Mouse (Mus musculus) neural tube, embryonic 12.5 days (tissue): ENCODE measurements around the gene Asna1. TPM values are rescaled to one million over a fixed set of nuclear protein-coding genes. Genes with fewer than 3 reads are reported as not detected.

Experiments
- ATAC-seq: fragments of 200-750 bp; cut with Nextera tagmentation; 2 replicates; pipeline ENCODE4 v1.8.0; 2017; ENCODE audit warnings: low read depth, mild to moderate bottlenecking, moderate TSS enrichment, moderate library complexity; ENCODE audit not compliant: low FRiP score
- H3K27ac ChIP-seq: fragments of 300-500 bp; sonication (generic); 2 replicates; pipeline ENCODE4 v1.5.1; 2016
- H3K27me3 ChIP-seq: fragments of 300-500 bp; sonication (generic); replicated peaks from 2 replicates; pipeline ENCODE4 v1.6.1; 2016; ENCODE audit warnings: mild to moderate bottlenecking
- H3K36me3 ChIP-seq: fragments of 300-500 bp; sonication (generic); 2 replicates; pipeline ENCODE4 v1.6.1; 2016; ENCODE audit warnings: mild to moderate bottlenecking
- H3K4me1 ChIP-seq: fragments of 300-500 bp; sonication (generic); 2 replicates; pipeline ENCODE4 v1.6.1; 2016
- H3K4me2 ChIP-seq: fragments of 300-500 bp; sonication (generic); replicated peaks from 2 replicates; pipeline ENCODE4 v1.6.1; 2016; ENCODE audit warnings: mild to moderate bottlenecking
- H3K4me3 ChIP-seq: fragments of 300-500 bp; sonication (generic); 2 replicates; pipeline ENCODE4 v1.5.1; 2016
- H3K9ac ChIP-seq: fragments of 300-500 bp; sonication (generic); 2 replicates; pipeline ENCODE4 v1.6.1; 2016; ENCODE audit warnings: mild to moderate bottlenecking
- H3K9me3 ChIP-seq: fragments of 300-500 bp; sonication (generic); 2 replicates; pipeline ENCODE4 v1.6.1; 2016; ENCODE audit warnings: mild to moderate bottlenecking
- WGBS: fragments of 180-500 bp; shearing (Covaris S2); methylation state at CpG from one replicate; pipeline ENCODE4 v1.1.7; 2016; 5-methylcytosine and 5-hydroxymethylcytosine counted together
- polyA plus RNA-seq: library from polyadenylated mRNA; unstranded; fragments of >200 nt; fragmentation: Nextera tagmentation; extraction: Ambion mirVana; gene quantifications from 2 replicates; pipeline ENCODE4 v1.2.1, GENCODE M21; 2016

Gene Asna1
- polyA plus RNA-seq, 1 experiment from 2014 or later = 144 TPM

GRCm38 (mm10) chr8:85032622-85033311 is 7.7 kb upstream of the Asna1 start:
- peaks cover 46% of the 10 kb centered on the region for H3K36me3 ChIP-seq

GRCm38 (mm10) chr8:85029271-85029670 is 4.2 kb upstream of the Asna1 start:
- no peak overlapping the region for H3K4me3 ChIP-seq
- 89% methylated on average over 14 of the region's 14 CpGs for WGBS
- H3K9ac ChIP-seq = 0 out of 2 replicates have a peak overlapping the region, but pooled peaks have one; percentile 3
- peaks cover 31% of the 10 kb centered on the region for H3K4me1 ChIP-seq
- H3K36me3 ChIP-seq = peaks cover 46% of the 10 kb centered on the region
- no peaks in the 10 kb centered on the region for H3K27me3 ChIP-seq
- no peak for ATAC-seq
- H3K4me2 ChIP-seq = peak overlapping the region; percentile 98; the same call in 1 of the 2 replicates
- no peaks in the 10 kb centered on the region for H3K9me3 ChIP-seq
- H3K27ac ChIP-seq = no peak overlapping the region

More at GRCm38 (mm10) chr8:85032622-85033311, 7.7 kb upstream of the Asna1 start:
- H3K27ac ChIP-seq = no peak overlapping the region
- H3K4me3 ChIP-seq = no peak overlapping the region
- WGBS = 88% methylated on average over 4 of the region's 4 CpGs
- H3K4me1 ChIP-seq = peaks cover 30% of the 10 kb centered on the region
- H3K4me2 ChIP-seq = no peak overlapping the region
- no peaks in the 10 kb centered on the region for H3K27me3 ChIP-seq
- H3K9ac ChIP-seq = no peak overlapping the region
- no peaks in the 10 kb centered on the region for H3K9me3 ChIP-seq
- no peak for ATAC-seq

- no peak overlapping the region for H3K27ac ChIP-seq
- H3K4me2 ChIP-seq = peak overlapping the region; percentile 98
- peaks cover 38% of the 10 kb centered on the region for H3K4me1 ChIP-seq
- 39% methylated on average over 2 of the region's 2 CpGs for WGBS
- ATAC-seq = no peak
- H3K9ac ChIP-seq = peak overlapping the region; percentile 99
- no peaks in the 10 kb centered on the region for H3K27me3 ChIP-seq
- peak overlapping the region; percentile 100 for H3K4me3 ChIP-seq
- H3K36me3 ChIP-seq = peaks cover 47% of the 10 kb centered on the region
- H3K9me3 ChIP-seq = no peaks in the 10 kb centered on the region
Measured at GRCm38 (mm10) chr8:85027922-85028321, 2.8 kb upstream of the Asna1 start.

- no peak for ATAC-seq
- Histone ChIP-seq H3K27ac (peak overlapping the region; percentile 50; the same call in 1 of the 2 replicates), H3K4me1 (peaks cover 38% of the 10 kb centered on the region), H3K36me3 (peaks cover 47% of the 10 kb centered on the region), H3K4me3 (peak overlapping the region; percentile 100), H3K9me3 (no peaks in the 10 kb centered on the region), H3K9ac (peak overlapping the region; percentile 99), H3K4me2 (peak overlapping the region; percentile 98), H3K27me3 (no peaks in the 10 kb centered on the region)
- WGBS = under 1% methylated on average over 13 of the region's 13 CpGs
Measured at GRCm38 (mm10) chr8:85027516-85027855, 2.4 kb upstream of the Asna1 start.

GRCm38 (mm10) chr8:85026670-85027515 is 1.8 kb upstream of the Asna1 start, which contains the start of gene Trir:
Gene Trir (plus strand): TSS chr8:85026823.
- under 1% methylated on average over 75 of the region's 75 CpGs for WGBS
- Histone ChIP-seq H3K27me3 (no peaks in the 10 kb centered on the region), H3K9ac (peak within 1 kb of the TSS; percentile 99), H3K4me2 (peak within 1 kb of the TSS; percentile 98), H3K9me3 (no peaks in the 10 kb centered on the region), H3K27ac (peak within 1 kb of the TSS; percentile 50; the same call in 1 of the 2 replicates), H3K36me3 (peaks cover 48% of the 10 kb centered on the region), H3K4me3 (peak within 1 kb of the TSS; percentile 100), H3K4me1 (peaks cover 38% of the 10 kb centered on the region)
- ATAC-seq = peak; percentile 75

GRCm38 (mm10) chr8:85023846-85024245 is 1.2 kb downstream of the Asna1 start:
- no peak for ATAC-seq
- Histone ChIP-seq H3K36me3 (peaks cover 50% of the 10 kb centered on the region), H3K4me2 (peak overlapping the region; percentile 98), H3K27ac (no peak overlapping the region), H3K27me3 (no peaks in the 10 kb centered on the region), H3K9ac (no peak overlapping the region), H3K4me1 (peaks cover 34% of the 10 kb centered on the region), H3K4me3 (0 out of 2 replicates have a peak overlapping the region, but pooled peaks have one; percentile 76), H3K9me3 (no peaks in the 10 kb centered on the region)
- 90% methylated on average over 3 of the region's 3 CpGs for WGBS

- no peak for ATAC-seq
- H3K4me2 ChIP-seq = no peak overlapping the region
- H3K27ac ChIP-seq = no peak overlapping the region
- no peaks in the 10 kb centered on the region for H3K27me3 ChIP-seq
- H3K4me3 ChIP-seq = no peak overlapping the region
- 96% methylated on average over 3 of the region's 3 CpGs for WGBS
- H3K9ac ChIP-seq = no peak overlapping the region
- no peaks in the 10 kb centered on the region for H3K9me3 ChIP-seq
- peaks cover 23% of the 10 kb centered on the region for H3K4me1 ChIP-seq
- H3K36me3 ChIP-seq = peaks cover 69% of the 10 kb centered on the region
Measured at GRCm38 (mm10) chr8:85021514-85022055, 3.5 kb downstream of the Asna1 start.

- H3K36me3 ChIP-seq = peaks cover 50% of the 10 kb centered on the region
- H3K4me2 ChIP-seq = no peak overlapping the region
- H3K27ac ChIP-seq = no peak overlapping the region
- WGBS = 63% methylated on average over 5 of the region's 5 CpGs
- no peaks in the 10 kb centered on the region for H3K9me3 ChIP-seq
- no peak overlapping the region for H3K4me3 ChIP-seq
- H3K4me1 ChIP-seq = peaks cover 7% of the 10 kb centered on the region; the same call in 1 of the 2 replicates
- H3K9ac ChIP-seq = no peak overlapping the region
- ATAC-seq = no peak
- H3K27me3 ChIP-seq = peaks cover 27% of the 10 kb centered on the region
Measured at GRCm38 (mm10) chr8:85017209-85017608, 7.9 kb downstream of the Asna1 start.

GRCm38 (mm10) chr8:85016724-85017123 is 8.4 kb downstream of the Asna1 start:
- Histone ChIP-seq H3K27me3 (peaks cover 30% of the 10 kb centered on the region), H3K9me3 (no peaks in the 10 kb centered on the region), H3K4me1 (peaks cover 7% of the 10 kb centered on the region; the same call in 1 of the 2 replicates), H3K9ac (no peak overlapping the region), H3K4me3 (no peak overlapping the region), H3K27ac (no peak overlapping the region), H3K4me2 (no peak overlapping the region), H3K36me3 (peaks cover 46% of the 10 kb centered on the region)
- 74% methylated on average over 10 of the region's 10 CpGs for WGBS
- no peak for ATAC-seq

- WGBS = 38% methylated on average over 1 of the region's 2 CpGs
- peaks cover 45% of the 10 kb centered on the region for H3K27me3 ChIP-seq
Measured at GRCm38 (mm10) chr8:85014431-85014830, 10.7 kb downstream of the Asna1 start, which contains the start of gene Best2. Gene Best2 (minus strand): TSS chr8:85014531.

GRCm38 (mm10) chr8:85013230-85013840 is 11.7 kb downstream of the Asna1 start:
- peak overlapping the region; percentile 42; the same call in 1 of the 2 replicates for H3K9ac ChIP-seq
- peak; percentile 69 for ATAC-seq
- no peaks in the 10 kb centered on the region for H3K9me3 ChIP-seq
- WGBS = 4% methylated on average over 25 of the region's 26 CpGs
- H3K4me3 ChIP-seq = peak overlapping the region; percentile 19; the same call in 1 of the 2 replicates
- H3K4me2 ChIP-seq = peak overlapping the region; percentile 66
- H3K27me3 ChIP-seq = peaks cover 53% of the 10 kb centered on the region
- no peak overlapping the region for H3K27ac ChIP-seq
- peaks cover 7% of the 10 kb centered on the region; the same call in 1 of the 2 replicates for H3K4me1 ChIP-seq
- H3K36me3 ChIP-seq = peaks cover 14% of the 10 kb centered on the region

More at GRCm38 (mm10) chr8:85014431-85014830, 10.7 kb downstream of the Asna1 start, which contains the start of gene Best2:
- H3K27ac ChIP-seq = no peak within 1 kb of the TSS
- H3K9me3 ChIP-seq = no peaks in the 10 kb centered on the region
- H3K36me3 ChIP-seq = peaks cover 25% of the 10 kb centered on the region
- H3K4me1 ChIP-seq = peaks cover 7% of the 10 kb centered on the region; the same call in 1 of the 2 replicates
- peak within 1 kb of the TSS; percentile 42; the same call in 1 of the 2 replicates for H3K9ac ChIP-seq
- H3K4me2 ChIP-seq = peak within 1 kb of the TSS; percentile 66
- ATAC-seq = no peak
- peak within 1 kb of the TSS; percentile 19; the same call in 1 of the 2 replicates for H3K4me3 ChIP-seq
